Mouse (Mus musculus) limb, embryonic 14.5 days (tissue): ENCODE measurements around the gene Dnajc10. TPM values are rescaled to one million over a fixed set of nuclear protein-coding genes. Genes with fewer than 3 reads are reported as not detected.

Source experiments
- ATAC-seq: fragments of 200-750 bp; cut with Nextera tagmentation; 2 replicates; pipeline ENCODE4 v1.8.0; 2017; ENCODE audit warnings: low read depth, moderate number of reproducible peaks, moderate TSS enrichment; ENCODE audit not compliant: low FRiP score
- DNase-seq: peaks from one replicate; pipeline ENCODE4 v3.0.0-alpha.2; 2015; ENCODE audit warnings: low spot score
- H3K27ac ChIP-seq: fragments of 300-500 bp; sonication (generic); replicated peaks from 2 replicates; pipeline ENCODE4 v1.5.1; 2014; ENCODE audit warnings: low read depth, mild to moderate bottlenecking, low read length, moderate library complexity, mixed read lengths
- H3K27me3 ChIP-seq: fragments of 300-500 bp; sonication (generic); 2 replicates; pipeline ENCODE4 v1.6.1; 2014; ENCODE audit warnings: low read length, mixed read lengths; ENCODE audit not compliant: control insufficient read depth, insufficient read depth
- H3K36me3 ChIP-seq: fragments of 300-500 bp; sonication (generic); 2 replicates; pipeline ENCODE4 v1.6.1; 2014; ENCODE audit warnings: mild to moderate bottlenecking, low read length, moderate library complexity, mixed read lengths; ENCODE audit not compliant: control insufficient read depth, insufficient read depth
- H3K4me1 ChIP-seq: fragments of 300-500 bp; sonication (generic); 2 replicates; pipeline ENCODE4 v1.6.1; 2014; ENCODE audit warnings: antibody characterized with exemption, low read length, mixed read lengths; ENCODE audit not compliant: control insufficient read depth, insufficient read depth
- H3K4me2 ChIP-seq: fragments of 300-500 bp; sonication (generic); replicated peaks from 2 replicates; pipeline ENCODE4 v1.6.1; 2014; ENCODE audit warnings: low read depth, mild to moderate bottlenecking, low read length, moderate library complexity; ENCODE audit not compliant: severe bottlenecking
- H3K4me3 ChIP-seq: fragments of 300-500 bp; sonication (generic); replicated peaks from 2 replicates; pipeline ENCODE4 v1.5.1; 2014; ENCODE audit warnings: low read length
- H3K9ac ChIP-seq: fragments of 300-500 bp; sonication (generic); 2 replicates; pipeline ENCODE4 v1.6.1; 2014; ENCODE audit warnings: mild to moderate bottlenecking, low read depth, low read length, moderate library complexity; ENCODE audit not compliant: severe bottlenecking
- H3K9me3 ChIP-seq: fragments of 300-500 bp; sonication (generic); 2 replicates; pipeline ENCODE4 v1.6.1; 2016; ENCODE audit warnings: low read length; ENCODE audit not compliant: control insufficient read depth
- POLR2A ChIP-seq: fragments of 200-500 bp; IDR thresholded peaks from 2 replicates; pipeline ENCODE4 v1.8.0; 2012; ENCODE audit warnings: inconsistent platforms, mild to moderate bottlenecking, moderate library complexity, borderline replicate concordance; ENCODE audit not compliant: insufficient read depth, insufficient read length; ENCODE audit errors: extremely low read depth
- WGBS: fragments of 180-500 bp; shearing (Covaris S2); extraction: QIAGEN DNeasy Blood & Tissue Kit; methylation state at CpG from one replicate; pipeline ENCODE4 v1.1.7; 2014; 5-methylcytosine and 5-hydroxymethylcytosine counted together
- polyA plus RNA-seq, 2 experiments: library from polyadenylated mRNA; depleted of rRNA in 1 of 2; stranded (reverse) in 1 of 2; unstranded in 1 of 2; fragments of >200 nt; fragmentation: Nextera tagmentation in 1 of 2; extraction: Ambion mirVana in 1 of 2; gene quantifications; 2 replicates each; pipeline versions ENCODE4 v1.2.1 to v1.2.3; 2012 to 2014

Dnajc10 gene
- polyA plus RNA-seq (2012; rRNA removed) (58.1 and 59.3 TPM in 2 replicates), polyA plus RNA-seq (2014; fragmentation: Nextera tagmentation; extraction: Ambion mirVana) (78.5 and 84.9 TPM in 2 replicates)

- Histone ChIP-seq H3K36me3 (peaks cover 21% of the 10 kb centered on the region), H3K27me3 (no peaks in the 10 kb centered on the region; the same call in 1 of the 2 replicates), H3K4me1 (0 out of 2 replicates have a peak, but pooled peaks cover 4% of the 10 kb centered on the region), H3K4me2 (peak within 1 kb of the TSS; percentile 42), H3K9ac (peak within 1 kb of the TSS; percentile 90), H3K4me3 (peak within 1 kb of the TSS; percentile 73), H3K27ac (peak within 1 kb of the TSS; percentile 95), H3K9me3 (no peaks in the 10 kb centered on the region)
- DNase-seq, result peak; percentile 88
- WGBS, result under 1% methylated on average over 53 of the region's 72 CpGs
- ATAC-seq, result peak; percentile 92
- TF ChIP-seq POLR2A, result peak; percentile 85; the same call in 1 of the 2 replicates
Measured at GRCm38 (mm10) chr2:80315242-80316161, at the start of gene Dnajc10. Dnajc10 (plus strand) TSS chr2:80315466.

GRCm38 (mm10) chr2:80266894-80267293 is 48.4 kb upstream of the Dnajc10 start:
- no peak for TF ChIP-seq POLR2A
- Histone ChIP-seq H3K27ac (no peak overlapping the region), H3K9me3 (no peaks in the 10 kb centered on the region), H3K36me3 (no peaks in the 10 kb centered on the region), H3K4me2 (peak overlapping the region; percentile 25), H3K27me3 (no peaks in the 10 kb centered on the region), H3K9ac (no peak overlapping the region), H3K4me1 (no peaks in the 10 kb centered on the region), H3K4me3 (no peak overlapping the region)
- ATAC-seq (no peak; the same call in 1 of the 2 replicates), DNase-seq (peak; percentile 65)
- 22% methylated on average over 11 of the region's 11 CpGs for WGBS

- Histone ChIP-seq H3K36me3 (no peaks in the 10 kb centered on the region), H3K27me3 (no peaks in the 10 kb centered on the region), H3K9ac (no peak overlapping the region), H3K4me3 (no peak overlapping the region), H3K9me3 (no peaks in the 10 kb centered on the region), H3K4me1 (no peaks in the 10 kb centered on the region), H3K27ac (no peak overlapping the region), H3K4me2 (no peak overlapping the region)
- no peak for ATAC-seq
- peak; percentile 79 for DNase-seq
- TF ChIP-seq POLR2A, result no peak
- 57% methylated on average over 4 of the region's 4 CpGs for WGBS
Measured at GRCm38 (mm10) chr2:80268053-80268452, 47.2 kb upstream of the Dnajc10 start.

DNA sequence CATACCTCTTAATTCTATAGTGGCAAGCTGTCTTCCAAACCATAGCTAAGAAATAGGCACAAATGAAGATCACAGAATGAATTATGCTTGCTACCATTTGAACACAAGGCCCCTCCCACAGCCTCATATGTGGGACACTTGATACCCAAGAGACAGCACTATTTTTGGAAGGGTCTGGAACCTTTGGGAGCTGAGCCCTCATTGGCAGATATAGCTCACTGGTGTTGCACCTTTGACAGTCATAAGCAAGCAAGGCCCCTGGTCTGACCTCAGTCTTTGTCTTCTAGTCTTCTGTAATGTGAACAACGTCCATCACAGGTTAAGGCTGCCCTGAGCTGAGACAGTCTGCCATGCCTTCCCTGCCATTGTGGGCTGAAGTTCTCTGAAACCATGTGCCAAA is 43.8 kb upstream of the Dnajc10 start:
- no peaks in the 10 kb centered on the region for H3K4me1 ChIP-seq
- no peaks in the 10 kb centered on the region for H3K36me3 ChIP-seq
- no peak overlapping the region for H3K27ac ChIP-seq
- H3K27me3 ChIP-seq, result no peaks in the 10 kb centered on the region
- no peaks in the 10 kb centered on the region for H3K9me3 ChIP-seq
- H3K9ac ChIP-seq, result no peak overlapping the region
- DNase-seq (no peak), ATAC-seq (no peak)
- H3K4me3 ChIP-seq, result no peak overlapping the region
- 80% methylated on average over 1 of the region's 1 CpGs for WGBS
- no peak overlapping the region for H3K4me2 ChIP-seq
- no peak for TF ChIP-seq POLR2A

DNA sequence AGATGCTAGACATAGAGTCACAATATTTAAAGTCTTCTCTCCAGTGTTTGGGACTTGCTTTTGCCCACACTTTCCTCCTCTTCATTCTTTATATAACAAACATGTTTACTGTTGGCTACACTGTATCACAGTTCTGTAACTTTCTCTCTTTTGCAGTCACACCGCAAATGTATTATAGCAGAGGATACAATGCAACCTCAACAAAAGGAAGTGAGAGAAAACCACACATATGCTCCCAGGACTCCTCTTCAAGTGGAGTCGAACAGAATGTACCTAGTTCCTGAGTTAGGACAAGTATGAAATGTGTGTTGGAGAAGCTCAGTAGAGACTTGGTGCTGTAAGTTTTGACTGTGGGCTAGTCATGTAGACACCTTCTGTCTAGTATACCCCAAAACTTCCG is 42.2 kb upstream of the Dnajc10 start:
- WGBS, result 90% methylated on average over 3 of the region's 3 CpGs
- ATAC-seq, result no peak

More for the DNA sequence above, 42.2 kb upstream of the Dnajc10 start:
- H3K4me3 ChIP-seq, result no peak overlapping the region
- no peak overlapping the region for H3K27ac ChIP-seq
- no peak for DNase-seq
- no peak for TF ChIP-seq POLR2A
- H3K9me3 ChIP-seq, result no peaks in the 10 kb centered on the region
- H3K4me2 ChIP-seq, result no peak overlapping the region
- H3K36me3 ChIP-seq, result no peaks in the 10 kb centered on the region
- no peak overlapping the region for H3K9ac ChIP-seq
- H3K4me1 ChIP-seq, result no peaks in the 10 kb centered on the region
- H3K27me3 ChIP-seq, result no peaks in the 10 kb centered on the region
